Mouse (Mus musculus) spleen, postnatal 4 days (tissue): ENCODE measurements at regions not wholly inside any gene's neighbourhood (a gene's known extent, or its start where the extent isn't known, plus 50 kb on each side); places are given as distances from the start of the nearest gene placed in this dataset.
A peak's percentile ranks its signal among the peaks of the same experiment; 100 is the strongest.

Source experiments
- DNase-seq, 2 experiments: peaks; one replicate each; pipeline ENCODE4 v3.0.0; 2022; ENCODE audit warnings: low spot score in 2 of 2

GRCm38 (mm10) chr5:133310979-133311890 is 768.1 kb upstream of the Auts2 start:
- DNase-seq = no peak

- no peak for DNase-seq
Observed at GRCm38 (mm10) chr5:133267887-133268286, 724.7 kb upstream of the Auts2 start.

- no peak for DNase-seq
Observed at GRCm38 (mm10) chr5:133267356-133267755, 724.2 kb upstream of the Auts2 start.

- no peak for DNase-seq
Observed at GRCm38 (mm10) chr5:133264976-133265375, 721.8 kb upstream of the Auts2 start.

- no peak for DNase-seq
Observed at GRCm38 (mm10) chr5:133218801-133219200, 675.7 kb upstream of the Auts2 start.

GRCm38 (mm10) chr5:133198546-133198945 is 655.4 kb upstream of the Auts2 start:
- no peak for DNase-seq

GRCm38 (mm10) chr5:133189798-133190571 is 646.8 kb upstream of the Auts2 start:
- DNase-seq = no peak

- no peak for DNase-seq
Observed at GRCm38 (mm10) chr5:133175636-133176035, 632.5 kb upstream of the Auts2 start.

GRCm38 (mm10) chr5:133173155-133173723 is 630.1 kb upstream of the Auts2 start:
- peak in 1 of 2 experiments; percentile 18 for DNase-seq

GRCm38 (mm10) chr5:133172686-133173085 is 629.5 kb upstream of the Auts2 start:
- no peak for DNase-seq

- no peak for DNase-seq
Observed at GRCm38 (mm10) chr5:133171266-133171665, 628.1 kb upstream of the Auts2 start.

- DNase-seq = no peak
Observed at GRCm38 (mm10) chr5:133167576-133167975, 624.4 kb upstream of the Auts2 start.

- no peak for DNase-seq
Observed at GRCm38 (mm10) chr5:133167001-133167461, 623.9 kb upstream of the Auts2 start.

GRCm38 (mm10) chr5:133156115-133156857 is 613.1 kb upstream of the Auts2 start:
- DNase-seq = no peak

- no peak for DNase-seq
Observed at GRCm38 (mm10) chr5:133145996-133146395, 602.9 kb upstream of the Auts2 start.

GRCm38 (mm10) chr5:133143679-133144078 is 600.5 kb upstream of the Auts2 start:
- no peak for DNase-seq

GRCm38 (mm10) chr5:133142401-133143115 is 599.4 kb upstream of the Auts2 start:
- no peak for DNase-seq

GRCm38 (mm10) chr5:133131042-133131441 is 587.9 kb upstream of the Auts2 start:
- DNase-seq = no peak

- DNase-seq = no peak
Observed at GRCm38 (mm10) chr5:133130316-133130715, 587.2 kb upstream of the Auts2 start.

GRCm38 (mm10) chr5:133124223-133124622 is 581.1 kb upstream of the Auts2 start:
- DNase-seq = no peak

GRCm38 (mm10) chr5:133113946-133114345 is 570.8 kb upstream of the Auts2 start:
- no peak for DNase-seq
